Mouse (Mus musculus) frontal cortex, postnatal 14 days (tissue): Measurements from ENCODE around the gene Hinfp.
"Not testable (repeated sequence)": the region's sequence is repeated elsewhere in the genome, so short reads cannot be mapped to it uniquely, and the experiment has no call there.

Experiments
- DNase-seq, 2 experiments: peaks; one replicate each; pipeline ENCODE4 v3.0.0; 2022; ENCODE audit warnings: low spot score in 2 of 2

Hinfp gene

GRCm38 (mm10) chr9:44305466-44306079 is at the start of gene Hinfp:
Hinfp (minus strand) TSS chr9:44305671.
- peak; percentile 96 to 98 for DNase-seq

DNA sequence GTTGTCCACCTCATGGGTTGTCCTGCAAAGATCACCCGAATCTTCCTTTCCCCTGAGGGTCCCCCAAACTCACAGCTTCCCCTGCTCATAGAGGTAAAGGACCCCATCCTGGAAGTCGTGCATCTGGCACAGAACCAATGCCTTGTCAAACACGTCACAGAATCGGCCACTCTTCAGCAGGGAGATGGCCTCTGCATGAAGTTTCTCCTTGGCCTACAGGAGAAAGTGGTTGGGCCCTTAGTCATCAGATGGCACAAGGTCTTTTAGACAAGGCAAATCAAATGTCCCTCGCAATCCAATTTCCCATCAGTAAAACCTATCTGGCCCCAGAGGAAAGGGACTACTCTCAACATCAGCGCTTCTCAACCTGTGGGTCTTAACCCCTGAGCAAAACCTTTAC is 47.7 kb upstream of the Hinfp start:
- DNase-seq, result no peak

DNA sequence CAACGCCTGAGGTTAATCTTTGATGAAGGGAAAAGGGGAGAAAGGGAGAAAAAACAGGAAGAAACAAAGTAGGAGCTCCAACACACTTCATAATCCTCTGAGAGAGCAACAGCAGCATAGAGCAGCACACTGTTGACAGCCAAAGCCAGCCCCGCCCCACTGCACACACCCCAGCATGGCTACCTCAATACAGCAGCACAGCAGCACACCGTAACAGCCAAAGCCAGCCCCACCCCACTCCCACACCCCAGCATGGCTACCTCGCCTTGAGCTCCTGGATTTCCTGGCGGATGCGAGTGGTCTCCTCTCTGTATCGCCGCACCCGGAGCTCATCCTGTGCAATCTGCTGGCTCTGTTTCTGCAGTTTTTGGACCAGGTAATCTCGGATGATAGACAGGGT is 46.9 kb upstream of the Hinfp start:
- DNase-seq, result no peak

DNA sequence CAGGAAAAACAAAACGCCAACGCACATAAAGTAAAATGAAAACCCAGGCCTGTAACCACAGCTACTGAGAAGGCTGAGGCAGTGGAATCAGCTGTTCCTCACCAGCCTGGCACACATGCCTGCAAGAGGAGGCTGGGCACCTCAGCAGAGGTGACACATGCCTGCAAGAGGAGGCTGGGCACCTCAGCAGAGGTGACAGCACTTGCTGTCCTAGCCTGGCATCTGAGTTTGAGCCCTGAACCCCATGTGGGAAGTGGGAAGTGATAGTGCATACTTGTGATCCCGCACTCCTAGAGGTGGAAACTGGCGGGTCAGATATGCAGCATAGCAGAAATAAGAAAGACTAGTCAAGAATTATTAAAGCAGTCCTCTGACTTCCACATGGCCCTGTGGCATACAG is 45.9 kb upstream of the Hinfp start:
- DNase-seq, result no peak

DNA sequence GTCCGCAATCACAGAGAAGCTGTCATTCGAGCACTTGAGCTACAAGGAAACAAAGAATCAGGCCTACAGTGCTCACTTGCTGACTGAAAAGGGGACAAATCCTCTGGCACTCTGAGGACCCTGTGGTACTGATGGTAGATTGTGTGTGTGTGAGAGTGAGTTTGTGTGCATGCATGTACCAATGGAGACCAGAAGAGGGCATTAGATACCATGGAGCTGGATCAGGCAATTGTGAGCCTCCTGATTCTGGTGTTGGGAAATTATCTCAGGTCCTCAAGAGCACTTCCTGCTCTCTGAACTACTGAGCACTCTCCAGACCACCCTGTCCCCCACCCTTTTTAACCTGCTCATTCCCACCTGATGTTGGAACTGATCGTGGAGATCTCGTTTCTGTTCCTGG is 43.1 kb upstream of the Hinfp start:
- DNase-seq, result no peak

- no peak for DNase-seq
Observed at GRCm38 (mm10) chr9:44347621-44348020, 42.1 kb upstream of the Hinfp start.

- no peak for DNase-seq
Observed at GRCm38 (mm10) chr9:44347166-44347565, 41.7 kb upstream of the Hinfp start.

- DNase-seq, result no peak
Observed at GRCm38 (mm10) chr9:44345570-44346433, 40.3 kb upstream of the Hinfp start.

- peak; percentile 78 to 84 for DNase-seq
Observed at GRCm38 (mm10) chr9:44343781-44344421, 38.4 kb upstream of the Hinfp start, which contains the start of gene Hmbs. Hmbs (minus strand) TSS chr9:44344228.

GRCm38 (mm10) chr9:44343290-44343689 is 37.8 kb upstream of the Hinfp start:
- DNase-seq, result no peak

DNA sequence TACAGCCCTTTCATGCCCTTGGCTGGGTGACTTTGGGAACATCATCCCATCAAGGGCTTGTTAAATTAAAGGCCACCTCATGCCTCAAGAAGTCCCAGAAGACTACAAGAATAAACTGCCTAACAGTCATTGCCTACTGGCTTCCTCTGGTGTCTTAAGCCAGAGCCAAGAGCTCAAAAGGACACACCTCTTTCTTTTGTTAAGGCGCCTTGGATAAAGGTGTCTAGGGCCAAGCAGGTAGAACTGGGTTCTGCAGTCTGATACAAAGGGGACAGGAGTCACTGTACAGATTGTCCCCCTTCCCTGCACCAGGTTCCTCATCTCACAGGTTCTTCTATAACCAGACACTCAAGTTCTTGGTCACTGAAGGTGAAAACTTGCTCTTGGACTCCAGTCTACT is 37.1 kb upstream of the Hinfp start:
- DNase-seq, result no peak

DNA sequence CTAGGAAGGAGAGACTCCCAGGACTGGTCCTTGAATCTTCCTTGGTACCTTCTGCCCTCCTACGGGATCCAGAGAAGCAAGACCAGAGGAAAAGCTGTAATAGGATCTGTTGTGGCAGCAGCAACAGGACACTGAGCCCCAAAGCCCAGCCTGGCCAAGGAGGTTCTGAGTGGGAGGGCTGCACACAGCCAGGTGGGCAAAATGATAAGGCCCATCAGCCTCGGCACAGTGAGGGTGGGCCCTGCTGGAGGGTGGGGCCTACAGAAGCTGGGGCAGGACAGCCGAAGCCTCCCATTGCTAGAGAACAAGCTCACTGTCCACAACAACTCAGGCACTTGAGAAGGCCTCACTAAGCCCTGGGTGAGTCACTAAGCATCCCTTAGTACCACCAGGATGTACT is 36.7 kb upstream of the Hinfp start:
- no peak for DNase-seq

DNA sequence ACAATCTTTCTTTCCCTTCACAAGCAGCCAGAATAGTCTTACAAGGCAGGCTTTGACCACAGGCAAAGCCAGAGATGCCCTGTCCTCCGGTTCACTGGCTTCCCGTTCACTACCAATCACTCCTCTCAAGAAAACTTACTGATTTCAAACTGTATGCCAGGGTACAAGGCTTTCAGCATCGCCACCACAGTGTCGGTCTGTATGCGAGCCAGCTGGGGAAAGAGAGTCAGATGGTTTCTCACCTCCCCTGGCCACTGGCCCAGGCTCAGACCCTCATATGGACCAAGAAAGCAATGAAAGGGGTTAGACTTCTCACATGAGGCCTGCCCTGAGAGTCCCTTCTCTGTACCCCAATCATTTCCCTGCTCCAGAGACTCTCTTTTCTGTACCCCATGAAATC is 36.0 kb upstream of the Hinfp start:
- no peak for DNase-seq

DNA sequence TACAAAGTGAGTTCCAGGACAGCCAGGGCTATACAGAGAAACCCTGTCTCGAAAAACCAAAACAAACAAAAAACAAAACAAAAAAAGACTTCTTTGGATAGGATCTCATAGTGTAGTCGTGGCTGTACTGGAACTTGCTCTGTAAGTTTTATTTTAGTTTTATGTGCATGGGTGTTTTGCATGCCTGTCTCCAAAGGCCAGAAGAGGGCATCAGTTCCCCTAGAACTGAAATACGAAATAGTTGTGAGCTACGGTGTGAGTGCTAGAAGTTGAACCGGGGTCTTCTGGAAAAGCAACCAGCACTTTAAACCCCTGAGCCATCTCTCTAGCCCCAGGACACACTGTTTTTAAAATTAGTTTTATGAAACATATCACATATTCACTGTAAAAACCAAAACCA is 33.1 kb upstream of the Hinfp start:
- DNase-seq, result no peak

- no peak for DNase-seq
Observed at GRCm38 (mm10) chr9:44337436-44338169, 32.1 kb upstream of the Hinfp start.

GRCm38 (mm10) chr9:44336964-44337363 is 31.5 kb upstream of the Hinfp start:
- no peak for DNase-seq

DNA sequence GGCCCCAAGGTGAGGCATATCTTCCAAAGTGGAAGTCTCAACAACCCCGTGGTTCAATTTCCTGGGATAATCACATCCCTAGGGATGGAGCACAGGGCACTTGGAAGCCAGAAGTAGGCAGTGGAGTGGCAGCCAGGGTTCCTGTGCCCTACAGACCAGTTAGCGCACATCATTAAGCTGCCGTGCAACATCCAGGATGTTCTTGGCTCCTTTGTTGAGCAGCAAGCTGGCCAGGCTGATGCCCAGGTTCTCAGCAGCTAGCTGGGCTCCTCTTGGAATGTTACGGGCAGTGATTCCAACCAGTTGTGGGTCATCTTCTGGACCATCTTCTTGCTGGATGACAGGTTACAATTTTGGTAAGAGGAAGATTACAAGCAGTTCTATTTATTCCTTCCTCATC is 31.0 kb upstream of the Hinfp start:
- DNase-seq, result not testable (repeated sequence)

- DNase-seq, result no peak
Observed at GRCm38 (mm10) chr9:44336093-44336406, 30.6 kb upstream of the Hinfp start.

- DNase-seq, result no peak
Observed at GRCm38 (mm10) chr9:44335331-44336092, 30.0 kb upstream of the Hinfp start.

GRCm38 (mm10) chr9:44334396-44335330 is 29.2 kb upstream of the Hinfp start, which contains the start of gene H2afx:
H2afx (plus strand) TSS chr9:44334694.
- DNase-seq, result peak; percentile 99
